Mouse (Mus musculus): Measurements from ENCODE around the gene Calhm2. TPM values are rescaled to one million over a fixed set of nuclear protein-coding genes. Genes with fewer than 3 reads are reported as not detected.

The Calhm2 gene
- 1.8 and 1.9 TPM in 2 replicates for polyA plus RNA-seq (2016; fragmentation: Nextera tagmentation; extraction: Ambion mirVana)

DNA sequence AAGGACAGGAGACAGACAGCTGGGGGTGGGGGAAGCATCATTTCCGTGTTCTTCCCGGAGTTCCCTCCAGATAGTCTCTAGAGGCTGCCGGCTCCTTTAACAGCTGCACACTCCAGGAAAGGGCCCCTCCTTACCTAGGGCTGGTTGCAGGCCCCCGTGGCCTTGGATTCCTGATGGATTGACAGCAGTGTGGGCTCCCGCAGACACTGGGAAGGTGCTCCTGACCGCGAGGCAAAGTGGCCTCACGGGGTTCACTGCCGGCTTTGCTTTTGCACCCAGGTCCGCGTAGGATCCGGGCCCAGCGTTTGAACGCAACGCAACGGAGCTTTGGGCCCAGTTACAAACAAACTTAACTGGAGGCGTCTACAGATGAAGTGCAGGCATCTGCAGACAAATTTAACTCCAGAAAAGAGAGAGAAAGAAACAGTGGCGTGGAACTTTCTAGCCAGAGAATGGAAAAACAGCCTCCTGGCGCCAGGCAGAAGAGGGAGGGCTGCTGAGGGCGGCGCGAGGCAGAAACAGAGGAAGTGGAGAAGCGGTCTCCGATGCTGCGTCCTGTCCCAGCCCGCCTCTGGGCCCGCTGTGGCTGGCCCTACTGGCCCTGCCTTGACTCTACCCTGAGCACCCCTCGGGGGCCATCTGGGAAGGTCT lies at the start of gene Calhm2:
Calhm2 (minus strand) TSS at position 524 of the 651 bp plus-strand sequence.
- WGBS, result 9% methylated on average over 28 of the region's 28 CpGs
- peak within 1 kb of the TSS; percentile 45 for H3K4me3 ChIP-seq

DNA sequence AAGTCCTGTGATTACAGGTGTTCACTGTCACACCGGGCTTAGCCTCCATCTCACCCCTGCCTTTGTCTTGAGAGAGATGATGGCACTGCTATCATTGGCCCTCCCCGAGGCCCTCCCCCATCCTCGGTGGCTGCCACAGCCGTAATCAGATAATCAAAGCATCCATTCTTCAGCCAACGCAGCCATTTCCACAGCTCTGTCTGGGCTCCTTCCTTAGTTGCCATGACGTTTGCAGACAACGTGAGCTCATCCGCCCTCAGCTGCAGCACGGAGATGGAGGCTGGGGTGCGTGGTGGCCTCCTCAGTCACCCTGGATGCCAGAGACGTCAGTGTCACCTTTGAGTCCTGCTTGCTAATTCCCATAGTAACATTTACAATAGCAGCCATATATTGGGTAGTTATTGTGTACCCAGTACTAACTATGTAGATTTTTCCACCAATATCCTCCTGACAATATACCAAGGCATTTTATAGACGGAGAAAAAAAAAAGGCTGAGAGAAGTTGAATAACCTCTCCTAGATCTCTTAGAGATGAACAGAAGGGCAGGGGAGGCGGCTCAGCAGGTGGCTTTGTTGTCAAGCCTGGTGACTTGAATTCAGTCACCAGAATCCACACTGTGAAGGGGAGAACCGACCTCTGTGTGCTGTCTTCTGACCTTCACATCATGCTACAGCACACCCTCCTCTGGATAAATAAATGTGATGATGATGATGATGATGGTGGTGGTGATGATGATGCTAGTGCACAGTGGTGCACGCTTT lies 48.6 kb upstream of the Calhm2 start:
- Histone ChIP-seq H3K4me3 (no peak overlapping the region), H3K36me3 (no peaks in the 10 kb centered on the region), H3K9me3 (peaks cover 7% of the 10 kb centered on the region), H3K27ac (0 out of 2 replicates have a peak overlapping the region, but pooled peaks have one; percentile 5), H3K27me3 (ENCODE audit: insufficient read depth, poor library complexity, severe bottlenecking) (peaks cover 6% of the 10 kb centered on the region), H3K4me1 (replicated peaks) (peaks cover 22% of the 10 kb centered on the region)
- DNase-seq (ENCODE audit: low spot score), result no peak
- 47% methylated on average over 15 of the region's 15 CpGs for WGBS

More for the DNA sequence above, at the start of gene Calhm2:
- Histone ChIP-seq H3K36me3 (peaks cover 6% of the 10 kb centered on the region), H3K9me3 (no peaks in the 10 kb centered on the region), H3K27me3 (ENCODE audit: insufficient read depth, poor library complexity, severe bottlenecking) (peaks cover 20% of the 10 kb centered on the region), H3K27ac (peak within 1 kb of the TSS; percentile 84), H3K4me1 (replicated peaks) (peaks cover 32% of the 10 kb centered on the region)
- DNase-seq (ENCODE audit: low spot score), result peak; percentile 45

DNA sequence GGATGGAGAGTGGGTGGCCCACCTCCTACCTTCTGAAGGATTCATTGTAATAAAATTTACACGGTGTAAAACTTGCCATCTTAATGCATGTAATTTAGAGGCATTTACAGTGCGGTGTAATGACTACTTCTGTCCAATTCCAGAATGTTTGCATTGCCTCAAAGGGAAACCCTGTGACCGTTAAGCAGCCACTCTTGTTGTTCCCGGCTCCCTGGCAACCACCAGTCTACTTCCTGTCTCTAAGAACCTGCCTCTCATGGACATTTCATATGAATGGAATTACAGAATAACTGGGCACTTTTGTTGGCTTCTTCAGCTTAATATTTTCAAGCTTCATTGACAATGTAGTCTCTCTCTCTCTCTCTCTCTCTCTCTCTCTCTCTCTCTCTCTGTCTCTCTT lies 46.6 kb upstream of the Calhm2 start:
- H3K4me1 ChIP-seq (replicated peaks), result peaks cover 26% of the 10 kb centered on the region
- H3K27ac ChIP-seq, result no peak overlapping the region
- H3K4me3 ChIP-seq, result no peak overlapping the region
- 76% methylated on average over 4 of the region's 4 CpGs for WGBS
- no peaks in the 10 kb centered on the region for H3K36me3 ChIP-seq
- H3K27me3 ChIP-seq (ENCODE audit: insufficient read depth, poor library complexity, severe bottlenecking), result peaks cover 25% of the 10 kb centered on the region
- H3K9me3 ChIP-seq, result peaks cover 11% of the 10 kb centered on the region
- DNase-seq (ENCODE audit: low spot score), result no peak

DNA sequence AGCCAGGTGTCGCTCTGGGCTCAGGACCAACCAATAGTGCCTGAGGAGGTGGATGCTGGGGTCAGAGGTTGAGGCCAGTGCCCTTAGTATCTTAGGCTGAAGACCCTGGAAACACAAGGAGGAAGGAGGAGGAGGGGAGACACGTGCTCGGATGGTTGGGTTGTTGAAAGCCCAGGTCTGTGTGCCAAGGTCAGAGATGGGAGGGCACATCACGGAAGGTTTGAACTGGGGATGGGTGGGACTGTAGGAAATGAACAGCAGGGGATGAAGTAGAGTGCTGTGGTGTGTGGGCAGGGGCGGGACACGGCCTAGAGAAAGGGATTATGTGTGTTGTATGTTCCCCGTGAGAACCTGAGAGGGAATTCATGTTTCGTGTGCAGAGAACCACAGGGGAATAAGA lies 46.1 kb upstream of the Calhm2 start:
- 71% methylated on average over 8 of the region's 8 CpGs for whole genome bisulfite sequencing
- Histone ChIP-seq H3K4me1 (replicated peaks) (peaks cover 32% of the 10 kb centered on the region), H3K27me3 (ENCODE audit: insufficient read depth, poor library complexity, severe bottlenecking) (peaks cover 30% of the 10 kb centered on the region), H3K27ac (no peak overlapping the region), H3K9me3 (peaks cover 11% of the 10 kb centered on the region), H3K4me3 (no peak overlapping the region), H3K36me3 (no peaks in the 10 kb centered on the region)
- no peak for DNase-seq (ENCODE audit: low spot score)

DNA sequence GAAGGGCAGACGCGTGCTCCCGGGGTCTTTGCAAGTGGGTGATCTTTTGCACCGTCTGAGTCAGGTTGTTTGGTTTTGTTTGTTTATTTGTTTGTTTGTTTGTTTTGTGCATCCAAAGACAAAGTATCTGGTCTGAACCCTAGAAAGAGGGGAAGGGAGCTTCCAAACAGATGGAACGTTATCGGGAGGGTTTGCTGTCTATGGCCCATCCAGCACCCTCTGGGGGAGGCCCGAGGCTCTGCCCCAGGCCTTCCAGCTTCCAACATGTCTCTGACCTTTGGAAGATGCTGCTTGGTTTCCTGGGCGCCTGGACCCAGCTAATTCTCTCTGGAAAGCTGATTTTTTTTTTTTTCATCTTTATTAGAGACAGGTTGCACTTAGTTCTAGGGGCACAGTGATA lies 41.9 kb upstream of the Calhm2 start:
- Histone ChIP-seq H3K4me1 (replicated peaks) (peaks cover 30% of the 10 kb centered on the region), H3K36me3 (no peaks in the 10 kb centered on the region), H3K4me3 (peak overlapping the region; percentile 77), H3K27ac (no peak overlapping the region), H3K27me3 (ENCODE audit: insufficient read depth, poor library complexity, severe bottlenecking) (peaks cover 71% of the 10 kb centered on the region), H3K9me3 (peaks cover 11% of the 10 kb centered on the region)
- DNase-seq (ENCODE audit: low spot score), result no peak
- 19% methylated on average over 8 of the region's 8 CpGs for WGBS

DNA sequence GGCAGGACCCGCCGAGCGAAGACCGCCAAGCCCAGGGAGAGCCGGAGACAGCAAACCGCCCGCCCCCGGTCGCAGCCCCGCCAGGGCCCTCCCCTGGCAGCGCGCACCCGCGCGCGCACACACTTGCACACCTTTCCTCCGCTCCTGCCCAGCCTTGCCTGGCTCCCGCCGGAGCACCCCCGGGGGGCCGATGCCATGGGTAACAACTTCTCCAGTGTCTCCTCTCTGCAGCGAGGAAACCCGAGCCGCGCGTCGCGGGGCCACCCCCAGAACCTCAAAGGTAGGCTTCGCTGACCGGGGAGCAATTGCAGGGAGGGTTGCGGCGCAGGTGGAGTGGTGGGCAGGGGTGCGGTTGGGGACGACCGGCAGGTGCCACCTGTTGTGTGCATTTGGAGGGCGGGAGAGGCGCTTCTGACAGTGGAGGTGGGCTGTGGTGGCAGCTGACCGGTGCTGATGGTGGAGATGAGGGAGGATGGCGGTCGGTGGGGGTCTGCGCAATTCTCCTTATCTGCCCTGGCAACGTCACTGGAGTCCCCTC lies 41.2 kb upstream of the Calhm2 start:
- H3K4me3 ChIP-seq, result peak overlapping the region; percentile 77
- DNase-seq (ENCODE audit: low spot score), result peak; percentile 38
- WGBS, result under 1% methylated on average over 42 of the region's 42 CpGs
- no peaks in the 10 kb centered on the region for H3K36me3 ChIP-seq
- peaks cover 28% of the 10 kb centered on the region for H3K4me1 ChIP-seq (replicated peaks)
- peak overlapping the region; percentile 77 for H3K27ac ChIP-seq
- H3K9me3 ChIP-seq, result peaks cover 11% of the 10 kb centered on the region
- peaks cover 71% of the 10 kb centered on the region for H3K27me3 ChIP-seq (ENCODE audit: insufficient read depth, poor library complexity, severe bottlenecking)

DNA sequence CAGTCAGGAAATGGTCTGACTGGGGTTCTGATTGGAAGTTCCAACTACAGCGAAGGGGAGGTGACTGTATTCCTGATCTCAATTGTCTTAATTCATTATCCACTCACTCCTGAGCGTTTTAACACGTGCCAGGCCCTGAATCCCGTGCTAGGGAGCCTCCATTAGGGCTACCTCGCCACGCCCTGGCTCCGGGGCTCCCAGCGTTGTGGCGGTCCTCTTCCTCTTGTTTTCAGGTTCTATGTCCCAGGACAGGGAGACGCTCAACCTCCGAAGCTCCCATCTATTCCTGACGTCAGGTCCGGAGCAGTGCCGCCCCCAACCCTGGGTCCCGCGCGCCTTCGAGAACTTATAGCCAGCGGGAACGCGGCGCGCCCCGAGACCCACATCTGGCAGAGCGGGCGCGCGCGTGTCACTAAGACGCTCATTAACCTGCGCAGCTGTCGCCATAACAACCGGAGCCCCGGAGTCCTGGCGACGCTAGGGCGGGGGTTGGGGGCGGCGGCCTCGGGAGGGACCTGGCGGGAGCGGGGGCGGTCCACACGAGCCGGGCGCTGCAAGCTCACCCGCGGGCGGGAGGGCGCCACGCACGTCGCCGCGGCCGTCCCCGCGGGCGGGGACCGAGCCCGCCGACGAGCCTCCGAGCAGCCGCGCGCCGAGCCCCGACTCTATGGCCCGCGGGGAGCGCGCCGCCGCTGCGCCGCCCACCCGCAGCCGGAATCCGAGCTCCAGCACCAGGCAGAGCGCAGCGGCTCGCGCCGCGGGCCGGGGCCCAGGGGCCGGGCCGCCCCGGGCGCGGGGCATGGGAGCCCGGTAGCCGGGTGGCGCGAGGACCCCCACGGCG lies 40.6 kb upstream of the Calhm2 start, which contains the start of gene Neurl1a:
Neurl1a (plus strand) TSS at position 390 of the 841 bp plus-strand sequence.
- under 1% methylated on average over 98 of the region's 98 CpGs for WGBS
- H3K27me3 ChIP-seq (ENCODE audit: insufficient read depth, poor library complexity, severe bottlenecking), result peaks cover 71% of the 10 kb centered on the region

DNA sequence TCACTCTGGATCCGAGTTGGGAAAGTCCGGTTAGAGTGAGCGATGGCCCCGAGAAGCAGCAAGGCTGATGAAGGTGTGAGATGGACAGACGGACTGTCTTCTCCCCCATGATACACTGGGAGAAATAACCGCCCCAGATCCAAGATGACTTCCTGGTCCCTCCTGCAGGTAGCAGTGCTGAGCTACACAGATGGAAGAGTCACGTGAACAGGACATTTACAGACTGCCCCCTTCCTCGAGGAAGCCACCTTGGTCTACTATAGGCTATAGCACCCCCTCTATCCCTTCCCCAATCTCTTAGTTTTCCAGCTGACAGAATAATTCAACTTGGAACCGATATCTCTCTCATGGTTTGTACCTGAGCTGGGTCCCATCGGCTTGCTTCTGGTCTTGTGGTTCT lies 39.9 kb upstream of the Calhm2 start:
- Histone ChIP-seq H3K4me3 (peak overlapping the region; percentile 77), H3K4me1 (replicated peaks) (peaks cover 21% of the 10 kb centered on the region), H3K9me3 (peaks cover 11% of the 10 kb centered on the region), H3K27me3 (ENCODE audit: insufficient read depth, poor library complexity, severe bottlenecking) (peaks cover 71% of the 10 kb centered on the region), H3K27ac (no peak overlapping the region), H3K36me3 (no peaks in the 10 kb centered on the region)
- DNase-seq (ENCODE audit: low spot score), result peak; percentile 38
- WGBS, result 20% methylated on average over 10 of the region's 10 CpGs

More for the DNA sequence above, 40.6 kb upstream of the Calhm2 start, which contains the start of gene Neurl1a:
- Histone ChIP-seq H3K36me3 (no peaks in the 10 kb centered on the region), H3K27ac (peak within 1 kb of the TSS; percentile 77), H3K4me1 (replicated peaks) (peaks cover 21% of the 10 kb centered on the region), H3K9me3 (peaks cover 11% of the 10 kb centered on the region), H3K4me3 (peak within 1 kb of the TSS; percentile 77)
- peak; percentile 71 for DNase-seq (ENCODE audit: low spot score)

DNA sequence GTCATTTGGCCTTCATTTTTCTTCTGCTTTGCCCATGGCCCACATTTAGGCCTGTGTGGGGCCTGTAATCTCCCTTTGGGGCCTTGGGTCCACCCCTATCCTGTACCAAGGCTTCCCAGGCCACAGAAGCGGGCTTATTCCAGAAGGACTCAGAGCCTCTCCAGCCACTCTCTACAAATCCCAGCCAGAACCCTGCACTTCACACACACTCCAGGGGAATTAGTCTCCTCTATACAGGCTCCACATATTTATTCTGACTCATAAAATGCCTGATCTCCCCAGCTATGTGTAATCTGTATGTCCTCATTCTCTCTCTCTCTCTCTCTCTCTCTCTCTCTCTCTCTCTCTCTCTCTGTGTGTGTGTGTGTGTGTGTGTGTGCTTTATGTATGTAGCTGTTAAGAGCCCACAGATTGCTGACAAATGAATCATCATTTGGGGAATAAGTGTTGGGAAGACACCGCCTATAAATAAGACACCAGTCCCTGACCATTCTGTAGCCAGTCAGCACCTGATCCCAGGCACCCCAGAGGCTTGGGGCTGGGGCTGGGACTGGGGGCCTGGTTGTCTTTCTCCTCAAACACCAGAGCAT lies 38.9 kb upstream of the Calhm2 start:
- DNase-seq (ENCODE audit: low spot score), result no peak

DNA sequence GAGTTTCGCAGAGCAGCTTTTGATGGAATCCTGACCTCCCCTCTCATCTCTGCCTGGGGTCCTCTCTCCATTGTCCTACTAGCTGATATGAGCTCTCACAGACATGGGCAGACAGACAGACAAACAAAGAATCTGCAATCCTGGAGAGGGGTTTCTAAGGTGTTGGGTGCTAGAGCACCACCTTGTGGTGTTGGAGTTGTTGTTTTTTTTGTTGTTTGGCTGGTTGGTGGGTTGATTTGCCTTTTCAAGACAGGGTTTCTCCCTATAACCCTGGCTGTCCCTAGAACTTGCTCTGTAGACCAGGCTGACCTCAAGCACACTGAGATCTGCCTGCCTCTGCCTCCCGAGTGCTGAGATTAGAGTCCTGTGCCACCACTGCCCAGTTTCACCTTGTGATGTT lies 37.4 kb upstream of the Calhm2 start:
- H3K27ac ChIP-seq, result no peak overlapping the region
- no peaks in the 10 kb centered on the region for H3K36me3 ChIP-seq
- 71% methylated on average over 2 of the region's 2 CpGs for WGBS
- DNase-seq (ENCODE audit: low spot score), result no peak
- peaks cover 21% of the 10 kb centered on the region for H3K4me1 ChIP-seq (replicated peaks)
- H3K27me3 ChIP-seq (ENCODE audit: insufficient read depth, poor library complexity, severe bottlenecking), result peaks cover 53% of the 10 kb centered on the region
- no peaks in the 10 kb centered on the region for H3K9me3 ChIP-seq
- H3K4me3 ChIP-seq, result no peak overlapping the region

More for the DNA sequence above, 38.9 kb upstream of the Calhm2 start:
- H3K4me1 ChIP-seq (replicated peaks), result peaks cover 21% of the 10 kb centered on the region
- no peaks in the 10 kb centered on the region for H3K36me3 ChIP-seq
- H3K4me3 ChIP-seq, result no peak overlapping the region
- 84% methylated on average over 2 of the region's 2 CpGs for WGBS
- peaks cover 8% of the 10 kb centered on the region for H3K9me3 ChIP-seq
- H3K27me3 ChIP-seq (ENCODE audit: insufficient read depth, poor library complexity, severe bottlenecking), result peaks cover 69% of the 10 kb centered on the region
- H3K27ac ChIP-seq, result no peak overlapping the region

DNA sequence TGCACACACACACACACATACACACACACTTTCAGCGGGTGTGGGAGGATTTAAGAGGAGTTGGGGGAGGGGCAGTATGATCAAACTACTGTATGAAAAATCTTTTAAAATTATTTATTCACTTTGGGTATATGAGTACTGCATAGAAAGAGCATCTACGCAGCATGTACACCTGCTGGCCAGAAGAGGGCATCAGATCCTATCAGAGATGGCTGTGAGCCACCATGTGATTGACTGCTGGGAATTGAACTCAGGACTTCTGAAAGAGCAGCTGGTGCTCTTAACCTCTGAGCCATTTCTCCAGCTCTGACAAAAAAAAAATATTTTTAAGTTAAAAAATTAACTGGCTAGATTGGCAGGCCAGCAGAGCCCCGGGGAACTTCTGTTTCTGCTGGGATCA lies 36.4 kb upstream of the Calhm2 start:
- WGBS, result 59% methylated on average over 3 of the region's 3 CpGs
- H3K36me3 ChIP-seq, result no peaks in the 10 kb centered on the region

More for the DNA sequence above, 36.4 kb upstream of the Calhm2 start:
- no peaks in the 10 kb centered on the region for H3K9me3 ChIP-seq
- H3K4me1 ChIP-seq (replicated peaks), result peaks cover 14% of the 10 kb centered on the region
- no peak overlapping the region for H3K4me3 ChIP-seq
- peak; percentile 20 for DNase-seq (ENCODE audit: low spot score)
- H3K27me3 ChIP-seq (ENCODE audit: insufficient read depth, poor library complexity, severe bottlenecking), result peaks cover 44% of the 10 kb centered on the region
- no peak overlapping the region for H3K27ac ChIP-seq

Data from hindbrain, embryonic 10.5 days (tissue).